Mouse (Mus musculus) erythroid progenitor cell, adult 5-6 weeks (primary cell): ENCODE data around the gene Srpr. TPM values are rescaled to one million over a fixed set of nuclear protein-coding genes. Genes with fewer than 3 reads are reported as not detected.
A peak's percentile ranks its signal among the peaks of the same experiment; 100 is the strongest.

Experiments used
- ATAC-seq: replicated peaks from 2 replicates; pipeline ENCODE4 v1.8.0; 2016; ENCODE audit warnings: moderate number of reproducible peaks, mild to moderate bottlenecking, moderate TSS enrichment, inconsistent platforms; ENCODE audit not compliant: poor library complexity, low FRiP score, severe bottlenecking
- total RNA-seq, 2 experiments: library from RNA; stranded (forward) in 1 of 2; stranded (reverse) in 1 of 2; fragments of 150-400 nt in 1 of 2; fragments of 186-747, 209-891 nt in 1 of 2; gene quantifications; 2 replicates each; pipeline versions ENCODE4 v1.2.3 to v1.2.4; 2015 to 2017; ENCODE audit warnings: low replicate concordance in 2 of 2

The Srpr gene
- 34.2 and 48.6 TPM in 2 replicates for total RNA-seq (2015; ENCODE audit: low replicate concordance)
- 32.9 and 66.9 TPM in 2 replicates for total RNA-seq (2017; ENCODE audit: low replicate concordance)

- ATAC-seq = peak; percentile 95
These were observed at the start of gene Srpr, which contains the start of gene Tirap for GRCm38 (mm10) chr9:35199772-35200471. Srpr (plus strand) TSS chr9:35200175. Tirap (minus strand) TSS chr9:35200291.

DNA sequence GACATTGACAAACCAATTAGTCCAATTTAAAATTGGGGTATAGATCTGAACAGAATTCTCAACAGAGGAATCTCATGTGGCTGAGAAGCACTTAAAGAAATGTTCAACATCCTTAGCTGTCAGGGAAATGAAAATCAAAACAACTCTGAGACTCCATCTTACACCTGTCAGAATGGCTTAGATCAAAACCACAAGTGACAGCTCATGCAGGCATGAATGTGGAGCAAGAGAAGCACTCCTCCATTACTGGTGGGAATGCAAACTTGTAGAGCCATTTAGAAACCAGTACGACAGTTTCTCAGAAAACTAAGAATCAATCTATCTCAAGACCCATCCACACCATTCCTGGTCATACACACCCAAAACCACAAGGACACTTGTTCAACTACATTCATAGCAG lies 47.1 kb upstream of the Srpr start:
- ATAC-seq = no peak

GRCm38 (mm10) chr9:35156002-35156710 lies 43.8 kb upstream of the Srpr start:
- no peak for ATAC-seq

GRCm38 (mm10) chr9:35156862-35157261 lies 43.1 kb upstream of the Srpr start:
- no peak for ATAC-seq

GRCm38 (mm10) chr9:35158477-35158876 lies 41.5 kb upstream of the Srpr start:
- ATAC-seq = no peak

- no peak for ATAC-seq
These were observed 39.3 kb upstream of the Srpr start for GRCm38 (mm10) chr9:35160662-35161061.

DNA sequence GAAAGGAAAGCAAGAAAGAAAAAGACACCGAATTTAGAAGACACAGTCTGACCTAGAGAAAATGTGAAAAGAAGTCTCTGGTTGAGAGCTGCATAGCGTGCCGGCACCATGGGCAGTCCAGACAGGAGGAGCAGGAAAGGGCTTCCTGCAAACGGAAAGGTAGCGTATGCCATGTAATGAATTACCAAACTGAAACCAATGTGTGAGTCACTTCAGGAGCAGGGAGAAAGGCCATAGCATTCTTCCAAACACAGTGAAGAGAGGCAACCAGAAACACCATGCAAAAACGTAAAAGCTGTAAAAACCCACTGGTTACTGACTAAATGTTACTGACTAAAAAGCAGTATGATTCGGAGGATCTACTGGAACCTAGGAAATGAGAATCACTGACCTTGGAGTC lies 38.3 kb upstream of the Srpr start:
- ATAC-seq = no peak

GRCm38 (mm10) chr9:35163011-35163690 lies 36.8 kb upstream of the Srpr start:
- no peak for ATAC-seq

- ATAC-seq = no peak
These were observed 35.7 kb upstream of the Srpr start for GRCm38 (mm10) chr9:35164142-35164874.

GRCm38 (mm10) chr9:35166144-35166797 lies 33.7 kb upstream of the Srpr start:
- ATAC-seq = peak; percentile 61; the same call in 1 of the 2 replicates

DNA sequence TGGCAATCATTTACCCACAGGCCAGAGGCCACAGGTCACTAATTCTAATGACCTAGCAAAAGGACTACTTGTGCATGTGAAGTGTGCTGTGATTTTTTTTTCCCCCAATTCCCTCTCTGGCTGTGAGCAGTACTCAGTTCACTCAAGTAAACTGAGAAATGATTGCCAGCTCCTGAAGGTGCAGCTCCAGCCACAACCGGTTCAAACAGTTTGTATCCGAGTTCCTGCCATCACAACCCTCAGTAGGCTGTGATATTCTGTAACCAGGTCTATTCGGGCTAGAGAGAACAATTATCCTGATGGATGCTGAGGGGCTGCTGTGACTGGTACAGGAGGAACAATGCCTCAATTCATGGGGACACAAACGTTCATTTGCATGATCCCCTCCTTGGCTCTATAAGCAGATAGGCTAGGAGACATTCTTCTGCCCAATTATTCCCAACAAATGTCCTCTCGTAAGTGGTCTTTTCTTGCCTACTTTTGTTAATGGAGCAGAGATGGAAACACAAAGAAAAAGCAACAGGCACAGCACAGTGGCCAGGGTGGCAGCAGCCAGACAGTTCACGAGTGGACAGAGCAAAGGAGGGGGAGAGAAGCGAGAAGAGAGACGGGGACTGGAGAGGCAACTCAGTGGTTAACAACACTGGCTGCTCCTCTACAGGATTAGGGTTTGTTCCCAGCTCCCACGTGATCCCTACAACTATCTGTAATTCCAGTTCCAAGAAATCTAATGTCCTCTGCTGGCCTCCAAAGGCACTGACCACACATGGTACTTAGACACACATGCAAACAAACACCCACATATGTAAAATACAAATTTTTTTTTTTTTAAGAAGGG lies 33.0 kb upstream of the Srpr start:
- no peak for ATAC-seq

DNA sequence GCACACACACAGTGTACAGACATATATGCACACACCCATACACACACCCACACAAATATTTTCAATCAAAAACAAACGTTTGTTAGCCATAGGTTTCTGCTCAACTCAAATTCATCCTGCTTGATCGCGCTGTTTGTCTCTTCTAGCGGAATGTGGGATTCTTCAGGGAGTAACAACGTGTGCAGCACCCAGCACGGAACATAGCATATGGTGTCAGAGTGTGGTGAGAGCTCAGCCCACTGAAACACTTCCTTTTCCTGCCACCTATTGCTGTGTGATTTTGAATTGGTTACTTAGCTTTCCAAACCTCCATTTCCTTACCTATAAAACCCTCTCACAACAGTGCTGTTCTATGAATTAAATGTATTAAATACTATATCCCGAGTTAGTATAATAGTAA lies 29.9 kb upstream of the Srpr start:
- ATAC-seq = no peak

- ATAC-seq = no peak
These were observed 26.6 kb upstream of the Srpr start for GRCm38 (mm10) chr9:35173331-35173730.

DNA sequence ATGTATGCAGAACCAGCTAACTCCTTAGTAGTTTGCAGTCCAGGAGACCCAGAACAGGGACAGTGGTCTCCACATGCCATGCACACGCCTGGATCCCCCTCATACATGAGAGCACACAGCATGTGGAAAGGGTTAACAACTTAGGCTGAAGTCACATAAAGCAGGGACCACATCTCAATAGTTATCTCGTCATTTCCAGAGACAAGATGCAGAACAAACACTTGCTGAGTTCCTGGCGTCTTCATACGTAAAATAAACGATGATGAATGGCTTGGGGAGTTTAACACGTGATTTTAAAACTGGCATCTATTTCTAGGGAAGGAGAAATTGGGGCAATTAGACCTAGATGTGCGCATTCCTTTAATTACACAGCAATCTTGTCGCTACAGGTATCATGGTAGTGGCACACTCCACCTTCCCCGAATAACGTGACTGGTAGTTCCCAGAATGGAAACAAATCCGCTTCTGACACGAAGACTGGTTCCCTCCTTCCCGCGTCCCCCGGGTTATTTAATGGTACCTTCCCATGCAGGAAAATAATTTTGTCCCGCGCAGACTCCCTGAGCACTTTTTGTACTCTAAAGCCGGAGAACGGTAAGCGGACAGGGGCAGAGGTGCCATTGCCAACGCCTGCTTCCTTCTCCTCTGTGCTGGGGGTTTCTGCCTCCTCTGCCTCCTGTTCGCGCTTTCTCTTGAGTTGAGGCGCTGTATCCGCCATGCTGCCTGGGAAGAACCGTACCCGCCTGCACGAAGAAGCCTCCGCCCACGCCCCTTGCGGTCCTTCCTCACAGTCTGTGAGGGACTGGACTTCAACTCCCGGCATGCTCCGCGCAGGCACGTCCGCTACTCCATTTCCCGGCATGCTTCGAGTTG lies 24.5 kb upstream of the Srpr start, which contains the start of gene Dcps:
Dcps (minus strand) TSS at position 811 of the 873 bp plus-strand sequence.
- peak; percentile 99 for ATAC-seq

DNA sequence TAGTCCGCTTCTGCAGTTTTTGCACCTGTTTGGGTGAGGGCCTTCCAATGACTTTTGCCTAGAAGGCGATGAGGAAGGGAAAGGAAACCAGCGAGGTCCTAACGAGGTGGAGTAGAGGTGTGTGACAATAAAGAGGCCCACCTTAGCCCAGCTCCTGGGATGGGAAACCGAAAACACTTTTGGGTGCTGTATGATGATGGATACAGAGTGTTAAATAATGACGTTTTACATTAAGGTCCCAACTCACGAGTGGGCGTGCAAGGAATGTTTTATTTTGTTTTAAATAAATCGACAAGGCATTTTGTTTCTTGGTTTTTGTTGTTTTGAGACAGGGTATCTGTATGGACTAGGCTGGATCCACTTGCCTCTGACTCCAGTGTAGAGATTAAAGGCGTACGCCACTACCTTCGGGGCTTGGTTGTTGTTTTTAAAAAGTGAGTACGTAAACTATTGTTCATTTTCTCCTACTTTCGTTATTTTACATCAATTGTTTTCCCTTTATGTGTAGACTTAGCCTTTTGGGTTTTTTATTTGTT lies 23.8 kb upstream of the Srpr start:
- ATAC-seq = no peak; the same call in 1 of the 2 replicates

GRCm38 (mm10) chr9:35182832-35183231 lies 17.1 kb upstream of the Srpr start:
- no peak for ATAC-seq

DNA sequence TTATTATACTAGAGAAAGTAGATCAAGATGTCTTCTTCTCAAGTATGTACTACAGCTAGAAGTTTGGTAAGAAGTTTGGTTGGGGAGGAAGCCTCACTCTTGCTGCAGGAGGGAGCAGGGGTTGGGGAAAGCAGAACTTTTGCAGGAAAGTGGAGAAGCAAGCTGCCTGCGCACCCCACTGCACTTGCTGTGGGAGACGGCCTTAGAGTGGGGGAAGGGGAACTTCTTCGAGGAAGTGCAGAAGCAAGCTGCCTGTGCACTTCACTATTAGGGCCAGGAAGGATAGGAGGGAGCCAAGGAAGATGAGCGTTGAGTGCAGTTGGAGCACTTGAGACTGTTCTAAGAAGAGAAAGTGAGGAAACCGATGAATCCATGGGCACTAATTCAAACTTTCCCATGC lies 16.6 kb upstream of the Srpr start:
- no peak for ATAC-seq
